Mouse (Mus musculus): ENCODE results near the gene Smad1.
A peak's percentile ranks its signal among the peaks of the same experiment; 100 is the strongest.

The Smad1 gene

DNA sequence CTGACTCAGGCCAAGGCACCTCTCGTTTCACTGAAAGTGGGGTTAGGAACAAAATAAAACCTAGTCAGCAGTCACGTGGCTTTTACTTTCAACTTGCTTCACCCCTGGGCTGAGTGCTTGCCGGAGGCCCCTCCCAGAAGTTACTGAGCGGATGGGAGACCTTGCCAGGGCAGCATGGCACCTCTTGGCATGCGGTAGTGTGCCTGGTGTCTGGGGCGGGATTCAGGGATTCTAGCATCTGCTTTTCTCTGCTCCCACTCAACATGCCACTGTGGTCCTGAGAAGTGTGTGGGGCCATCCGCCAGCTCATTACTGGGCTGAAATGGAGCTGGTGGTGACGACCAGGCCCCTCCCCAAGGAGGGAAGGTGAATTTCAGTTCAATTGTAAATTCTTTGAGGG, 47.4 kb downstream of the Smad1 start:
- Histone ChIP-seq H3K36me3 (ENCODE audit: control insufficient read depth, insufficient read depth, low read length, poor library complexity, severe bottlenecking) (peaks cover 2% of the 10 kb centered on the region; the same call in 1 of the 2 replicates), H3K27me3 (ENCODE audit: control insufficient read depth, insufficient read depth, low read length, poor library complexity, severe bottlenecking) (no peaks in the 10 kb centered on the region)
- no peak for DNase-seq (ENCODE audit: low read depth, low spot score)

DNA sequence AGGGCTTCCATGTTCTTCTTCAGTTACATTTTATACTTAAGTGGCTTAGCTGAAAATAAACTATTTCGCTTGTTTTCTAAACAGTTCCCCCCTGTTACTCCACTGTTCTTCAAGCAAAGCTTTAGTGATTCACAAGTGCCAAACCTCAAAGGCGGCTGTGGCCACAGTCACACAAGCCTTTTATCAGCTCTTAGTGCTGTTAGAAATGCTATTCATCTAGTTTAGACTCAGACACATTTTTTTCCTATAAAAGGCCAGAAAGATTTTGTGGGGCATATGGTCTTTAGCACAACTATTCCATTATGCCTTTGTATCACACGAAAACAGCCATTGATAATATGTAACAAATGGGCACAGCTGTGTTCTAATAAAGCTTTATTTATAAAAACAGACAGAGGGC, 48.5 kb downstream of the Smad1 start:
- DNase-seq (ENCODE audit: low read depth, low spot score): no peak
- H3K36me3 ChIP-seq (ENCODE audit: control insufficient read depth, insufficient read depth, low read length, poor library complexity, severe bottlenecking): peaks cover 2% of the 10 kb centered on the region; the same call in 1 of the 2 replicates
- H3K27me3 ChIP-seq (ENCODE audit: control insufficient read depth, insufficient read depth, low read length, poor library complexity, severe bottlenecking): no peaks in the 10 kb centered on the region

DNA sequence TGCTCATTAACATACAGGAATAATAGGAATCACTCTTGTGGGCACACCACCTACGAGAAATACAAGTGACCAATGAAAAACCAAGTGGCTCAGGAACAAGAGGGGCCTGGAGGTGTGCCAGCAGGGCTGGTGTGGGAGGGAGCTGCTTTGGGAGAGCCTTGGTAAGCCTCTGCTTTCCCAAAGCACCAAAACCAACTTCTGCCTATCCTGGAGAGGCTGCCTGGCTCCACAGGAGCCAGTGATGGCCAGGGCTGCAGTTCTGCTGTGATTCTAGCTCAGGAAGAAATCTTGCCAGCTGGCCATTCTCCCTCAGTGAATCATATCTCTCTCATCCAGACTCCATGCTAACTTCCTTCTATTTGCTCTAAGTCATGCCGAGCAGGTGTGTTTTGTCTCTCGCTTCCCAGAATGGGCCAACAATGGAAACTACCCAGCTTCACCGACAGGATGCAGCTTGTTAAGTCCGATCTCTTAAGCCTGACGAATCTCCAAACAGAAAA, 49.2 kb downstream of the Smad1 start:
- Histone ChIP-seq H3K27me3 (ENCODE audit: control insufficient read depth, insufficient read depth, low read length, poor library complexity, severe bottlenecking) (no peaks in the 10 kb centered on the region), H3K36me3 (ENCODE audit: control insufficient read depth, insufficient read depth, low read length, poor library complexity, severe bottlenecking) (no peaks in the 10 kb centered on the region)
- DNase-seq (ENCODE audit: low read depth, low spot score): no peak

DNA sequence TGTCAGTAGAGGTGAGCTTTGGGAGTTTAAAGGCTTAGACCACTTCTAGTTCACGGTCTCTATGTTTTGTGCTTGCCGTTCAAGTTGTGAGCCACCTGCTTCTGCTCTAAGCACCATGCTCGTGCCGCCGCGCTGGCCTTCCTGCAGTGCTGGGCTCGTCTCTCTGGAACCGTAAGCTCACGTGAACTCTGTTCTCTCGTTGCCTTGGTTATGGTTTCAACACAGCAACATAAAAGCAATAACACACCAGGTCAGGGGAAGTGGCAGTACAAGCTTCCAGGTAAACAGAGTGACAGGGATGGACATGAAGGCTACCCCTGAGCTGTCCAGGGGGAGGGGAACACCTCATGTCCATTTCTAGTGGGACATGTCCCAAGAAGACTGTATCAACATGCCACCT, 52.9 kb downstream of the Smad1 start:
- H3K27me3 ChIP-seq (ENCODE audit: control insufficient read depth, insufficient read depth, low read length, poor library complexity, severe bottlenecking): no peaks in the 10 kb centered on the region
- H3K36me3 ChIP-seq (ENCODE audit: control insufficient read depth, insufficient read depth, low read length, poor library complexity, severe bottlenecking): peaks cover 2% of the 10 kb centered on the region; the same call in 1 of the 2 replicates
- DNase-seq (ENCODE audit: low read depth, low spot score): no peak

DNA sequence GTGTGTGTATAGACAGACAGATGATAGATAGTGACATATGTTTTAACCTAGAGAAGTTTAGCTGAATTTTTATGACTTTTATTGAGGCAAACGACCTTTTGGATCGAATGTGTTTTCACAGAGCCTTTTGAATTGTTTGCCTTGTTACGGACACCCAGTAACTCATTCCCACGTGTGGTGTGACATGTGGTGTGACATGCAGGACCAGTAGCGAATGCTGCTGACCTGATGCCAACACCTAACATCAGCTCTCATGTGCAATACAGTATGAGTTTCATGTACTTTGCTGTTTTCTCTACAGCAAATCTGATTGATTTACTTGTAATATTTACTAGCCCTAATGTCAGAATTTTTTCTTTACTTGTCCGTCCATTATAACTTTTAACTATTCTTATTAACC, 53.5 kb downstream of the Smad1 start:
- DNase-seq (ENCODE audit: low read depth, low spot score): no peak
- Histone ChIP-seq H3K36me3 (ENCODE audit: control insufficient read depth, insufficient read depth, low read length, poor library complexity, severe bottlenecking) (peaks cover 2% of the 10 kb centered on the region; the same call in 1 of the 2 replicates), H3K27me3 (ENCODE audit: control insufficient read depth, insufficient read depth, low read length, poor library complexity, severe bottlenecking) (no peaks in the 10 kb centered on the region)

DNA sequence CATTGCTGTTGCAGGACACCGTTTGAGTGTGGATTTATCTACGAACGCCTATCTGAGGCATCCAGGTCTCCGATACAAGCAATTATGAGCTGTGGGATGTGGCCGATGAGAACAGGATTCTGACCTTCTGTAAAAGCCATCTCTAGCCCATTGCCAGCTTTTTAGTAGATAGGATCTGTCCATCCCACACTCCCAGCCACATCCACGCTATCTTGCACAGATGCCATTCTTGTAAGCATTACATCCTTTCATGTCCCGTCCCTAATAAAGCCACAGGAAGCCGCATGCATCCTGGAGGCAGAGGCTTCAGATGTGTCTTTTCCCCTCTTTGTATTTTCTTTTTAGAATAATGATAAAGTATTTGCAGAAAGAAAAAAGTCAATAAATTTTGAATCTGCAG, 58.1 kb downstream of the Smad1 start:
- DNase-seq (ENCODE audit: low read depth, low spot score): no peak
- H3K36me3 ChIP-seq (ENCODE audit: control insufficient read depth, insufficient read depth, low read length, poor library complexity, severe bottlenecking): peaks cover 2% of the 10 kb centered on the region; the same call in 1 of the 2 replicates
- H3K27me3 ChIP-seq (ENCODE audit: control insufficient read depth, insufficient read depth, low read length, poor library complexity, severe bottlenecking): no peaks in the 10 kb centered on the region

DNA sequence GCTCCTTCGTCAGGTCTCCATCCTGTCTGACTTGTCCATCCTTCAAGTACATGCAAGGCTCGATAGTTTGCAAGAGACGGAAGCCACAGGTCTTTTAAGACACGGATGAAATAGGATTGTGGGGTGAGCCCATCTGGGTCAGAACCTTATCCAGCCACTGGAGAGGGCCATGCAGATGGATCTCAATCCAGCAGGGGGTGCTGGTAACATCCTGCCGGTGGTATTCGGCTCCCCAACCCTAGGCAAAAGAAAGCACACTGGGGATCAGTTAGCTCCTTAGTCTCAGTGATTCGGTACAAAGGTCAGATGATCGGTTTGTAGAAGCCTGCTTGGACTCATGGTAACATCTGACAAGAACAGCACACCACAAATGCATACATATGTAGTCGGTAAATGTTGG, 59.8 kb downstream of the Smad1 start:
- DNase-seq (ENCODE audit: low read depth, low spot score): peak; percentile 49
- Histone ChIP-seq H3K27me3 (ENCODE audit: control insufficient read depth, insufficient read depth, low read length, poor library complexity, severe bottlenecking) (no peaks in the 10 kb centered on the region), H3K36me3 (ENCODE audit: control insufficient read depth, insufficient read depth, low read length, poor library complexity, severe bottlenecking) (peaks cover 2% of the 10 kb centered on the region; the same call in 1 of the 2 replicates)

DNA sequence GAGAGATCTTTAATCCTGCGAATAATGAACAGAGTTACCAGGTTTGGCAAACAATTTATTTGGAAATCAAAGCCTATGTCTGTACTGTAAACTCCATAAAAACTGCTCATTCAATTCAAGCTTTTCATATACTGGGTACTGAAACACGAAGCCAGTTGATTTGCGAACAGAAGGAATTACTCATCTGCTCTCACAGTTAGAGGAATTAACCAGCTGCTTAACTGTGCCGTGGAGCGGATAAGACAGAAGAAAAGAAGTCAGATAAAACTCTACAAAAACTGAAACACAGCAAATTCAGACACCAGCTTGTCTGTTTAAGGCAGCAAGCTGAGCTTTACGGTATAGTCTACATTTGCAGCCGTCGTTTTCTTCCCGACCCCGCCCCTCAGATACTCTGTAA, 60.7 kb downstream of the Smad1 start:
- H3K27me3 ChIP-seq (ENCODE audit: control insufficient read depth, insufficient read depth, low read length, poor library complexity, severe bottlenecking): no peaks in the 10 kb centered on the region
- DNase-seq (ENCODE audit: low read depth, low spot score): no peak

DNA sequence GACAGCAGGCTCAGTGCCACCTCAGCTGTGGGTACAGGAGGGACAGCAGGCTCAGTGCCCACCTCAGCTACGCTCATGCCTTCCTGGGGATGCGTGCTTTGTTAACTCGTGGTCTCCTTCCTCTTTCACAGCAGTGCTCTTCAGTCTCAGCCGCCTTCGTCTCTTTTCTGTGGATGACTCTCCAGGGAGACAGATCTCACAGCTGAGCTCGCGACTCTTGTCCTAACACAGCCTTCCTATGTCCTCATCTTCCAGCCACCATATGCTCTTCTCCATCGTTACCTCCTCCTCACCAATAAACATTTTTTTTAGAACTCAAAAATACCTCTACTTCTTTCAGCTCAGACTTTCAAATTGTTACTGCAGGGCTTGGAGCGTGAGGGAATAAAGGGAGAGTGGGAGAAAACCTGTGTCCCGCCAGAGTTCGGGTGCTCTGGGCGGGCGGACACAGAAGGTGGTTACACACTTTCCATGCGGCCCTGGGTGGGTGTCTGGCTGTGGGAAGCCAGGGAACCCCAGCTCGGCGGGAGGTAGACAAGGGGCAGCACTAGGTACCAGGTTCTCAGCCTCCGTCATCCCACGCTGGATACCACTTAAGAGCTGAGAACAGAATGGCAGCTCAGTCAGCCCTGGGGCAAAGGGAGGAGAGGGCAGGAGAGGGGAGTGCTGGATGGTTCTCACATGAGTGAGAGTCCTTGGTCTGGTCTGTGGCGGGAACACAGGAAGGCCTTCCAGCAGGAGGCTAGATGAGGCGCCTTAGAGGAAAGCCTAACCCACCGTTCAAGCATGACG, 67.0 kb downstream of the Smad1 start:
- H3K36me3 ChIP-seq (ENCODE audit: control insufficient read depth, insufficient read depth, low read length, poor library complexity, severe bottlenecking): no peaks in the 10 kb centered on the region
- H3K27me3 ChIP-seq (ENCODE audit: control insufficient read depth, insufficient read depth, low read length, poor library complexity, severe bottlenecking): no peaks in the 10 kb centered on the region
- DNase-seq (ENCODE audit: low read depth, low spot score): no peak

More for the DNA sequence above, 60.7 kb downstream of the Smad1 start:
- H3K36me3 ChIP-seq (ENCODE audit: control insufficient read depth, insufficient read depth, low read length, poor library complexity, severe bottlenecking): peaks cover 2% of the 10 kb centered on the region; the same call in 1 of the 2 replicates

DNA sequence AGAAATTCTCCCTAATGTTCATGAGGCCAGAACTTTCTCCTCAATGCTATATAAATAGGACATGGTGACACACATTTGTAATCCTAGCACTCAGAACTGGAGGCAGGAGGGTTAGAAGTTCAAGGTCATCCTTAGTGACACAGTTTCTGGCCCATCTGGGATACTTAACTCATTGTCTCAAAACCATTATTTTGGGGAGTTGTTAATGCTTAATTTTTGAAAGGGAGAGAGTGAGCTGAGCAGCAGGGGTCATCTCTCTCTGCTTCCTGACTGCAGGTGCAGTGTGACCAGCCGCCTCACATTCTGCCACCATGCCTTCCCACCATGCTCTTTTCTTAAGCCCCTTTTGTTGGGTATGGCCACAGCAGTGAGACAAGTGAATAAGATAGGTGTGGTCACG, 67.7 kb downstream of the Smad1 start:
- Histone ChIP-seq H3K36me3 (ENCODE audit: control insufficient read depth, insufficient read depth, low read length, poor library complexity, severe bottlenecking) (no peaks in the 10 kb centered on the region), H3K27me3 (ENCODE audit: control insufficient read depth, insufficient read depth, low read length, poor library complexity, severe bottlenecking) (no peaks in the 10 kb centered on the region)
- DNase-seq (ENCODE audit: low read depth, low spot score): no peak

DNA sequence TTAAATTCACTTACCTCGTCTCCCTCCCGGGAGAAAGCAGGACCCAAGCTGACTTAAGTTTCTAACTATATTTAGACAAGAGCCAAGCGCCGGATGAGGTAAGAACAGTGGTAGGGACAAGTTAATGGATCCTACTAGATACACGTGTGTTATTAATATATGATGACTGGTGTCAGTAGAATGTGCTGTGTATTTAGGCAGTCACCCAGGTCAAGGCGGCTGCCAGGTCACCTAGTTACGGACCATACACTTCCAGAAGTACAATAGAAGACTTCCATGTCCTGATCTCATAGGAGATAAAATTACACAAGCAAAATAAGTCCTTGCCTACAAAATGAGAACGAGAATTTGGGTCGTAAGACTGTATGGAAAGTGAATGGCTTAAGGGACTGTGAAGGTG, 68.3 kb downstream of the Smad1 start:
- no peaks in the 10 kb centered on the region for H3K36me3 ChIP-seq (ENCODE audit: control insufficient read depth, insufficient read depth, low read length, poor library complexity, severe bottlenecking)
- DNase-seq (ENCODE audit: low read depth, low spot score): no peak
- H3K27me3 ChIP-seq (ENCODE audit: control insufficient read depth, insufficient read depth, low read length, poor library complexity, severe bottlenecking): no peaks in the 10 kb centered on the region

DNA sequence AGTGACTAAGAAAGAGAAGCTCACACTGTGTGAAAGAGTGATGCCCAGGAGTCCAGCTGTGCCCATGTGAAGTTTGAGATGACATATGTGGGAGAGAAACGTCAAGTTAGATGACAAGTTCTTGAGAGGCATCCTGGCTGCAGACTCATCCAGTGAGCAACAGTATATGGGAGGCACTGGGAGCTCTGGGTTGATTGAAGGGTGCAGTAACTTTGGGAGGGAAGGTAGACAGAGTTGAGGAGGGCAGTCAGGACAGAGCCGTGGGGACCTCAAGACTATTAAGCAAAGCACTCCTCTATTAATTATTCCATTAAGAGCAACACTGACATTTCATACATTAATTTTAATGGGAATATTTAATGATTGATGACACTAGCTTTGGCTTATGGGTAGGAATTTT, 69.6 kb downstream of the Smad1 start:
- DNase-seq (ENCODE audit: low read depth, low spot score): no peak
- no peaks in the 10 kb centered on the region for H3K27me3 ChIP-seq (ENCODE audit: control insufficient read depth, insufficient read depth, low read length, poor library complexity, severe bottlenecking)

DNA sequence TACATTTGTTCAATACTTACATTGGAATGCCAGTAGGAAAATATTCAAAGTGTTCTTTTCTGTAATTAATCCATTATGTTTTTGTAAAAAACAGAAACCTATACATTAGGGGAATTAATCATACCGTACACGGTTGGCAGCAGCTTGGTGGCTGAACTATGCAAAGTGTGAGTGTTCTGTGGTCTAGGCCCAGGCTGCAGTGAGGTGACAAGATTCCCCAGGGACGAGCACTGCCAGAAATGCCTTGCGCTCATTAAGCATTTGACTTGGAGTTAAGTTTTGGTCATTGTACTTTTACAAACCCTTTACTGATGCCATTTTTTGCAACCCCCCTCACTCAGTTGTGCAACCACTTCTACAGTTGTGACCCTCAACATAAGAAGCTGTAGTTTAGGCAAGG, 70.1 kb downstream of the Smad1 start:
- DNase-seq (ENCODE audit: low read depth, low spot score): peak; percentile 77
- no peaks in the 10 kb centered on the region for H3K27me3 ChIP-seq (ENCODE audit: control insufficient read depth, insufficient read depth, low read length, poor library complexity, severe bottlenecking)
- H3K36me3 ChIP-seq (ENCODE audit: control insufficient read depth, insufficient read depth, low read length, poor library complexity, severe bottlenecking): no peaks in the 10 kb centered on the region

More for the DNA sequence above, 69.6 kb downstream of the Smad1 start:
- no peaks in the 10 kb centered on the region for H3K36me3 ChIP-seq (ENCODE audit: control insufficient read depth, insufficient read depth, low read length, poor library complexity, severe bottlenecking)

DNA sequence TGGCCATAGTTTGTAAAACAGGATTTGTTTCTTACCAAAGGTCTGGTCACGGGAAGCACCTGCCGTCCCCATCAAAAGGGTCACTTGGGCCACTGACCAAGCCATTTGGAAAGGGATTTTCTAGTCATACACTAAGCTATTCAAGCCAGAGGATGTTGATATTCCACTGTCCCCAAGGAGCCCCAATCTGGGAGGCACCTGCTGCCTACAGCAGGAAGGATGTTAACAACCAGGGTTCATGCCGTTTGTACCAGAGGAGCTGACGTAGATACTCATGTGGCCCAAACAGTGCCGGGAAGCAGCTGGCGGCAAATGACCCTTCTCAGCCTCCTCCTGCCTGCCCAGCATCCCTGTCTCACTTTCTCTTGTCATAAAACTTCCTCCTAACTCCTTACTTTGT, 73.8 kb downstream of the Smad1 start:
- Histone ChIP-seq H3K36me3 (ENCODE audit: control insufficient read depth, insufficient read depth, low read length, poor library complexity, severe bottlenecking) (no peaks in the 10 kb centered on the region), H3K27me3 (ENCODE audit: control insufficient read depth, insufficient read depth, low read length, poor library complexity, severe bottlenecking) (no peaks in the 10 kb centered on the region)
- DNase-seq (ENCODE audit: low read depth, low spot score): no peak

DNA sequence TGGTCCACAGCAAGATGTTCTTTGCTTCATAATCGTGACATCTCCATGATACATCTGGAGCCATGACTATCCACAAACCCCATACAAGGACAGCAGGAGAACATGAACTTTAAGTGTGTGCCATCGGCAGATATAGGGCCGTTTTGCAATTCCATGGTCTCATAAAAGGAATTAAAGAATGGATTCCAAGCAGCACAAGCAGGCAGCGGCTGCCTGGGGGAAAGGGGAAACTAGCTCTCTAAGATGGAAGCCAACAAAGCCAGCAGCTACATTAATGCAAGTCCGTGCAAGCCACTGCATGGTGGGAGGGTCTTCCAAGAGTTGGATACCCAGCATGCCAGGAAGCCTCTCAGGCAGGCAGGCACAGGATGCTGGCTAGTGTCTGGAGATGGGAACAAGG, 74.4 kb downstream of the Smad1 start:
- DNase-seq (ENCODE audit: low read depth, low spot score): no peak
- H3K27me3 ChIP-seq (ENCODE audit: control insufficient read depth, insufficient read depth, low read length, poor library complexity, severe bottlenecking): no peaks in the 10 kb centered on the region
- no peaks in the 10 kb centered on the region for H3K36me3 ChIP-seq (ENCODE audit: control insufficient read depth, insufficient read depth, low read length, poor library complexity, severe bottlenecking)

DNA sequence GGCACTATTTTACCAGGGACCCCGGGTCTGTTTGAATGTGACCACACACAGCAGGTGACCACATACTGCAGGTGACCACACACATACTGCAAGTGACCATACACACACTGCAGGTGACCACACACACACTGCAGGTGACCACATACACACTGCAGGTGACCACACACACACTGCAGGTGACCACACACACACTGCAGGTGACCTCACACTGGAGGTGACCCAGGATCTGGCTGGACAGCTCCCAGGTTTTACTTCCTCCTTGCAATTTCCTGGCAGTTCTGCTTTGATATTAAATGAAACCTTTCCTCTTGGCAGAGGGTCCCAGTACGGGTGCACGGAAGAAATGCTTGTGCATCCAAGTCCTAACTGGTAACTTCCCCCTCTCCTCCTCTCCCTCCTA, 75.3 kb downstream of the Smad1 start:
- DNase-seq (ENCODE audit: low read depth, low spot score): no peak
- Histone ChIP-seq H3K27me3 (ENCODE audit: control insufficient read depth, insufficient read depth, low read length, poor library complexity, severe bottlenecking) (no peaks in the 10 kb centered on the region), H3K36me3 (ENCODE audit: control insufficient read depth, insufficient read depth, low read length, poor library complexity, severe bottlenecking) (no peaks in the 10 kb centered on the region)

Measured in splenic B cell, adult 2 months (primary cell).